Mouse (Mus musculus): ENCODE data around the gene Mov10. TPM values are rescaled to one million over a fixed set of nuclear protein-coding genes. Genes with fewer than 3 reads are reported as not detected.
"Not testable (repeated sequence)": the region's sequence is repeated elsewhere in the genome, so short reads cannot be mapped to it uniquely, and the experiment has no call there.

Mov10 gene
- polyA plus RNA-seq (2015; fragmentation: Nextera tagmentation; extraction: Ambion mirVana), result 13.4 and 13.8 TPM in 2 replicates

GRCm38 (mm10) chr3:104817991-104818748 lies at the start of gene Mov10:
TSS of gene Mov10 (minus strand) at chr3:104818563.
- WGBS, result 0% methylated on average over 40 of the region's 40 CpGs
- Histone ChIP-seq H3K36me3 (peaks cover 21% of the 10 kb centered on the region), H3K27ac (replicated peaks) (peak within 1 kb of the TSS; percentile 73), H3K4me3 (peak within 1 kb of the TSS; percentile 73), H3K9me3 (no peaks in the 10 kb centered on the region), H3K27me3 (no peaks in the 10 kb centered on the region), H3K4me1 (replicated peaks) (peaks cover 15% of the 10 kb centered on the region), H3K9ac (peak within 1 kb of the TSS; percentile 83), H3K4me2 (peak within 1 kb of the TSS; percentile 98)
- ATAC-seq (ENCODE audit: low read depth), result peak; percentile 81

GRCm38 (mm10) chr3:104866674-104867073 lies 48.3 kb upstream of the Mov10 start:
- Histone ChIP-seq H3K36me3 (peaks cover 27% of the 10 kb centered on the region), H3K4me3 (peak overlapping the region; percentile 98; the same call in 1 of the 2 replicates), H3K4me1 (replicated peaks) (peaks cover 37% of the 10 kb centered on the region), H3K4me2 (peak overlapping the region; percentile 85)
- H3K9ac ChIP-seq; H3K9me3 ChIP-seq; H3K27me3 ChIP-seq; ATAC-seq (ENCODE audit: low read depth); H3K27ac ChIP-seq (replicated peaks): not testable (repeated sequence)

GRCm38 (mm10) chr3:104865341-104865788 lies 47.0 kb upstream of the Mov10 start:
- ATAC-seq (ENCODE audit: low read depth), result 0 out of 2 replicates have a peak, but pooled peaks have one; percentile 9
- H3K27me3 ChIP-seq, result no peaks in the 10 kb centered on the region
- WGBS, result under 1% methylated on average over 12 of the region's 12 CpGs
- peaks cover 45% of the 10 kb centered on the region for H3K4me1 ChIP-seq (replicated peaks)
- H3K27ac ChIP-seq (replicated peaks), result peak overlapping the region; percentile 97
- H3K4me3 ChIP-seq, result peak overlapping the region; percentile 98
- peak overlapping the region; percentile 85 for H3K4me2 ChIP-seq
- no peaks in the 10 kb centered on the region for H3K9me3 ChIP-seq
- peak overlapping the region; percentile 96 for H3K9ac ChIP-seq
- H3K36me3 ChIP-seq, result peaks cover 13% of the 10 kb centered on the region; the same call in 1 of the 2 replicates

- Histone ChIP-seq H3K27ac (replicated peaks) (peak overlapping the region; percentile 97), H3K27me3 (no peaks in the 10 kb centered on the region)
- WGBS, result under 1% methylated on average over 48 of the region's 48 CpGs
These were observed 46.4 kb upstream of the Mov10 start for GRCm38 (mm10) chr3:104864651-104865340.

GRCm38 (mm10) chr3:104863786-104864650 lies 45.7 kb upstream of the Mov10 start, which contains the start of the genes St7l and Capza1:
TSS of gene St7l (plus strand) at chr3:104864005.
TSS of gene Capza1 (minus strand) at chr3:104864505.
- H3K36me3 ChIP-seq, result peaks cover 8% of the 10 kb centered on the region; the same call in 1 of the 2 replicates
- ATAC-seq (ENCODE audit: low read depth), result peak; percentile 99
- H3K27me3 ChIP-seq, result no peaks in the 10 kb centered on the region
- H3K27ac ChIP-seq (replicated peaks), result peak within 1 kb of the TSS; percentile 97
- peak within 1 kb of the TSS; percentile 98 for H3K4me3 ChIP-seq
- under 1% methylated on average over 43 of the region's 43 CpGs for WGBS
- H3K9me3 ChIP-seq, result no peaks in the 10 kb centered on the region
- H3K9ac ChIP-seq, result peak within 1 kb of the TSS; percentile 96
- peak within 1 kb of the TSS; percentile 85 for H3K4me2 ChIP-seq
- peaks cover 45% of the 10 kb centered on the region for H3K4me1 ChIP-seq (replicated peaks)

More at GRCm38 (mm10) chr3:104864651-104865340, 46.4 kb upstream of the Mov10 start:
- H3K9ac ChIP-seq, result peak overlapping the region; percentile 96
- ATAC-seq (ENCODE audit: low read depth), result peak; percentile 97
- peaks cover 10% of the 10 kb centered on the region; the same call in 1 of the 2 replicates for H3K36me3 ChIP-seq
- H3K9me3 ChIP-seq, result no peaks in the 10 kb centered on the region
- H3K4me3 ChIP-seq, result peak overlapping the region; percentile 98
- H3K4me1 ChIP-seq (replicated peaks), result peaks cover 45% of the 10 kb centered on the region
- peak overlapping the region; percentile 85 for H3K4me2 ChIP-seq

- ATAC-seq (ENCODE audit: low read depth), result no peak
- WGBS, result 93% methylated on average over 1 of the region's 1 CpGs
These were observed 40.2 kb upstream of the Mov10 start for GRCm38 (mm10) chr3:104858560-104858959.

GRCm38 (mm10) chr3:104856106-104856505 lies 37.7 kb upstream of the Mov10 start:
- no peak for ATAC-seq (ENCODE audit: low read depth)
- Histone ChIP-seq H3K36me3 (peaks cover 12% of the 10 kb centered on the region; the same call in 1 of the 2 replicates), H3K9ac (no peak overlapping the region), H3K27me3 (no peaks in the 10 kb centered on the region), H3K4me3 (no peak overlapping the region), H3K27ac (replicated peaks) (no peak overlapping the region), H3K9me3 (no peaks in the 10 kb centered on the region), H3K4me2 (no peak overlapping the region), H3K4me1 (replicated peaks) (peaks cover 6% of the 10 kb centered on the region)
- 90% methylated on average over 1 of the region's 1 CpGs for WGBS

More at GRCm38 (mm10) chr3:104858560-104858959, 40.2 kb upstream of the Mov10 start:
- H3K4me1 ChIP-seq (replicated peaks), result peaks cover 30% of the 10 kb centered on the region
- H3K27me3 ChIP-seq, result no peaks in the 10 kb centered on the region
- peaks cover 12% of the 10 kb centered on the region; the same call in 1 of the 2 replicates for H3K36me3 ChIP-seq
- H3K4me2 ChIP-seq, result no peak overlapping the region
- H3K27ac ChIP-seq (replicated peaks), result no peak overlapping the region
- H3K4me3 ChIP-seq, result no peak overlapping the region
- H3K9me3 ChIP-seq, result no peaks in the 10 kb centered on the region
- no peak overlapping the region for H3K9ac ChIP-seq

- Histone ChIP-seq H3K9me3 (no peaks in the 10 kb centered on the region), H3K27ac (replicated peaks) (no peak overlapping the region), H3K4me1 (replicated peaks) (0 out of 2 replicates have a peak, but pooled peaks cover 3% of the 10 kb centered on the region), H3K4me2 (no peak overlapping the region), H3K4me3 (no peak overlapping the region), H3K36me3 (peaks cover 12% of the 10 kb centered on the region; the same call in 1 of the 2 replicates), H3K27me3 (no peaks in the 10 kb centered on the region), H3K9ac (no peak overlapping the region)
- ATAC-seq (ENCODE audit: low read depth), result no peak
These were observed 36.5 kb upstream of the Mov10 start for GRCm38 (mm10) chr3:104854866-104855265.

- H3K4me3 ChIP-seq, result no peak overlapping the region
- H3K9ac ChIP-seq, result no peak overlapping the region
- no peak overlapping the region for H3K27ac ChIP-seq (replicated peaks)
- no peaks in the 10 kb centered on the region for H3K9me3 ChIP-seq
- no peaks in the 10 kb centered on the region for H3K27me3 ChIP-seq
- H3K4me2 ChIP-seq, result no peak overlapping the region
- ATAC-seq (ENCODE audit: low read depth), result no peak
- H3K4me1 ChIP-seq (replicated peaks), result 0 out of 2 replicates have a peak, but pooled peaks cover 3% of the 10 kb centered on the region
- WGBS, result 91% methylated on average over 1 of the region's 1 CpGs
- H3K36me3 ChIP-seq, result peaks cover 15% of the 10 kb centered on the region; the same call in 1 of the 2 replicates
These were observed 36.1 kb upstream of the Mov10 start for GRCm38 (mm10) chr3:104854465-104854864.

- no peak overlapping the region for H3K4me2 ChIP-seq
- no peaks in the 10 kb centered on the region for H3K27me3 ChIP-seq
- H3K4me3 ChIP-seq, result no peak overlapping the region
- no peak for ATAC-seq (ENCODE audit: low read depth)
- WGBS, result 98% methylated on average over 4 of the region's 4 CpGs
- no peak overlapping the region for H3K9ac ChIP-seq
- H3K4me1 ChIP-seq (replicated peaks), result no peaks in the 10 kb centered on the region
- no peaks in the 10 kb centered on the region for H3K9me3 ChIP-seq
- no peak overlapping the region for H3K27ac ChIP-seq (replicated peaks)
- H3K36me3 ChIP-seq, result peaks cover 43% of the 10 kb centered on the region
These were observed 28.2 kb upstream of the Mov10 start for GRCm38 (mm10) chr3:104846601-104847000.

- 95% methylated on average over 5 of the region's 5 CpGs for WGBS
- Histone ChIP-seq H3K4me2 (no peak overlapping the region), H3K4me3 (no peak overlapping the region), H3K9ac (no peak overlapping the region), H3K9me3 (no peaks in the 10 kb centered on the region), H3K36me3 (peaks cover 67% of the 10 kb centered on the region), H3K27me3 (no peaks in the 10 kb centered on the region), H3K27ac (replicated peaks) (no peak overlapping the region), H3K4me1 (replicated peaks) (no peaks in the 10 kb centered on the region)
- ATAC-seq (ENCODE audit: low read depth), result no peak
These were observed 22.7 kb upstream of the Mov10 start for GRCm38 (mm10) chr3:104841049-104841448.

All from neural tube, embryonic 13.5 days (tissue).